Mouse (Mus musculus) embryonic fibroblast, embryonic 13.5 days (primary cell): ENCODE data around the gene Tnfaip3.

Experiments used
- CTCF ChIP-seq: IDR thresholded peaks from 2 replicates; pipeline ENCODE4 v1.5.1; 2011; ENCODE audit warnings: mild to moderate bottlenecking, control low read depth, low read length, moderate library complexity, borderline replicate concordance; ENCODE audit not compliant: insufficient read depth
- POLR2A ChIP-seq: IDR thresholded peaks from 2 replicates; pipeline ENCODE4 v1.6.1; 2011; ENCODE audit warnings: low read depth, mild to moderate bottlenecking, control low read depth, low read length, moderate library complexity

- no peak for TF ChIP-seq POLR2A
- TF ChIP-seq CTCF, result no peak
Measured at GRCm38 (mm10) chr10:18985516-18985915, 29.9 kb downstream of the Tnfaip3 start.
